Mouse (Mus musculus) right cerebral cortex, adult 18-20 months (tissue): ENCODE measurements around the gene Pim1.
"Not testable (repeated sequence)": the region's sequence is repeated elsewhere in the genome, so short reads cannot be mapped to it uniquely, and the experiment has no call there.

Experiments
- DNase-seq: peaks from one replicate; pipeline ENCODE4 v3.0.0; 2022; ENCODE audit warnings: mixed read lengths

The Pim1 gene

DNA sequence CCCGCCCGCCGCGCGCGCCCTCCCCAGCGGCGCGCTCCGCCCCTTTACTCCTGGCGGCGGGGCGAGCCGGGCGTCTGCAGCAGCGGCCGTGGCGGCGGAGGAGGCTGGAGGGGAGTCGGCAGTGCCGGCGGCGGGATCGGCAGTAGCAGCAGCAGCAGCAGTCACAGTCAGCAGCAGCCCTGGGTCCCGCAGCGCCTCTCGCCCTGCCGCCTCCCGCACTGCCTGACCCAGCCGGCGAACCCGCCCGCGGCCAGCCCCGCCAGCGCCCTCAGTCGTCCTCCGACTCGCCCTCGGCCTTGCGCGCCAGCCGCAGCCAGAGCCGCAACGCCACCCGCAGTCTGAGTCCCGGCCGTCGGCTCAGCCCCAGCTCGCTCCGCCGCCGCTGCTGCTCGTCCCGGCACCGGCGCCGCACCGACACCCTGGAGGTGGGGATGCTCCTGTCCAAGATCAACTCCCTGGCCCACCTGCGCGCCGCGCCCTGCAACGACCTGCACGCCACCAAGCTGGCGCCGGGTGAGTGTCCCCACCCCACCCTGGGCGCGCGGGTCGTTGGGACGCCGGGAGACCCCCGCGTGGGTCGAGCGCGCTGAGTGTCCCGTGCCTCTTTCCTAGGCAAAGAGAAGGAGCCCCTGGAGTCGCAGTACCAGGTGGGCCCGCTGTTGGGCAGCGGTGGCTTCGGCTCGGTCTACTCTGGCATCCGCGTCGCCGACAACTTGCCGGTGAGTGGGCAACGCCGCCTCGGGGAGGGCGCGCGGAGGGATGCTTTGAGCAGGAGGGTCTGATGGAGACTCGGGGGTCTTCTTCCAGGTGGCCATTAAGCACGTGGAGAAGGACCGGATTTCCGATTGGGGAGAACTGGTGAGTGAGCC is at the start of gene Pim1:
Gene Pim1 (plus strand): TSS at position 41 of the 869 bp plus-strand sequence.
- no peak for DNase-seq

DNA sequence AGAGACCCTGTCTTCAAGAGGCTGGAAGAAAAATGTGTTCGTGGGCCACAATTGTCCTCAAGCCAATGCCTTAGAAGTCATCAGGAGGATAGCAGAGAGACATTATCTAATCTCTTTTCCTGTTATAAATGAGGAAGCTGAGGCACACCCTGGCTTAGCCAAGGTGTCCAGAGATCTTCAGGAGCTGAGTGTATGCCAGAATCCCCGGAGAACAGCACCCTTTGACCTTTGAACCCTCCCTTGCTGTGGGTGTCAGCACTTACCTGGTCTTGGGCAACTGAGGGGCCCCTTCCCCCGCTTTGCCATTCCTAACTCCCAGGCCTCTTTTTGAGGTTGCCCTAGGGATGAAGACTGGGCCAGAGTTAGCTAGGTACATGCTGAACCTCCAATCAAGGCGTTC is 49.0 kb upstream of the Pim1 start:
- DNase-seq: no peak

DNA sequence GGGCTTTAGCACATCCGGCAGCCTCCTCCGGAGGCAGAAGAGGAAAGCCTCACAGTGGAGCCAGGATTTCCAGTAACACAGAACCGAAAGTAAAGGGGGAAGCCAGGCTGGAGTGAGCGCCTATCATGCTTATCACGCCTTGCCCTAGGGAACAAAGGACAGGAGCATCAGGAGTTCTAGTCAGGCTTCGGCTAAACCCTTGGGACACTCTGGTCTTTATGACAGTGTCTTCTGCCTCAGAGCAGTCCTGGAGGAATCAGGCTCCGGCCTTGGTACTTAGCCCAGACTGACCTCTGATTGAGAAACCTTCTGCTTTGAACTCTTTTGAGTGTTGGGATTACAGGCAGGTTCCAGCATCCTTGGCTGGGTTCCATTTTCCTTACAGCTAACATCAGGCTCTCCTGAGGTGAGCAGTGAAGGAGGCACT is 48.4 kb upstream of the Pim1 start:
- DNase-seq: no peak

DNA sequence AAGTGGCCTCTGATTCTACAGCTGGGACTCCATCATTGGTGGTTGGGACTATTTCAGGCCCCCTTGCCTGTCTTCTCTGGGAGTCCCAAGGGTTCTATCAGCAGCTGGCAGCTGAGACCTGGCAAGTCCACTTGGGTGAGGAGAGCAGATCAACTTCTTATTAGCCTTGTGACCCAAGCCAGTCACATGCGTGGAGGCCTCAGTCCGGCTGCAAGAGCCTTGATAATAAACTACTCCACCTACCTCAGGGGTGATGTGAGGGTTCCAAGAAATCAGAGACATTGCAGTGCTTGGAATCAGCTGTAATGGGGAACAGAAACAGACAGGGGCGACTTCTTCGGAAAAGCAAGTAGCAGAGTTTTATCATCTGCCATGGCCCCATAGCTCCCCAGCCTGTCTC is 46.8 kb upstream of the Pim1 start:
- DNase-seq: no peak

DNA sequence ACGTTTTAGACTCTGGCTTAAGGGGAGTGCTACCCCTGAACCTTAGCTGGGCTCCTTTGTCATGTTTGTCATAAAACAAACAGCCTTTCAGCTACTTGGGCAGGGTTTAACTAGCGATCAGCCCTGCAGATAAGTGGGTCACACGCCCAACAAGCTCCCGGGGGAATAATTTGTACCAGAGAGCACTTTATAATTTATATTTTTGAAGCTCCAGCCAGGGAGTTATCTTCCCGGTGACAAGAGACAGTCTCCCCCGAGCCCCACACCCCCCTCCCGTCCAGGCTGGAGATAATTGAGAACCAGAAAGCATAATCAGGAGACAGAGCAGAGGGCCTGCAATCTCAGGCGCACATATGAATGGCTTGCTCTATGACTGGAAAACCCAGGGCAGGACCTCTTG is 45.5 kb upstream of the Pim1 start:
- no peak for DNase-seq

DNA sequence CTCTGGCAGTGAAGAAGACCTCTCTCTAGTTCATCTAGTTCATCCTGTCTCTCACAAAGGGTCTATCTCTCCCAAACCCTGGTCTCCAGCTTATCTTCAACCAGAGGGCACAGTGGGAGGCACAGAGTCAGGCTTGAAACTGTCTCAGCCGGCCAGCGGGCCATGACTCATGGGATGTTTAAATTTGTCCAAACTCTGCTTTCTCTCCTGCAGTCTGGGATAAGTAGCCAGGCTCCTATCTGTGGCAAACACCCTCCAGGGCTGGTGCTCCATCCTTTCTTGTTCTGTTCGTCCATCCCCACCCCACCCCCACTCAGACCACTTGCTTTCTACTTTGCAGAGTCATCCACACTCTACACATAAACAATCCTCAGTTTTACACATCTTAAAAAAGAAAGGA is 43.2 kb upstream of the Pim1 start:
- no peak for DNase-seq

DNA sequence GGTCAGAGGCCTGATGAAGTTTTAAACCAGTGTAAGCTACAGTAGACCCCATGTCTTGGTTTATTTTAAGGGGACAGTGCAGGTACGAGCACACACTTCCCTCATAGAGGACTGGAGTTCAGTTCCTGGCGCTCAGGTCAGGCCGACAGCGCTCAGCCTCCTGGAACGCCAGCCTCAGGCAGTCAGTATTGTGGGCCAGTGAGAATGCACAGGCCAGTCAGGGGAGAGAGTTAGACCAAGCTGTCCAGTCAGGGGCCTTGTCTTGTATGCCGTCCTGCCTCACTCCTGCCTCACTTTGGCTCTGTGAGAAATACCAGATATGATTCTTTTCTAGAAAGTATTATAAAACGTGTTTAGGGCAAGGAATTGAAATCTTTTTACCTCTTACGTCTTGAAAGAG is 42.5 kb upstream of the Pim1 start:
- DNase-seq: no peak

DNA sequence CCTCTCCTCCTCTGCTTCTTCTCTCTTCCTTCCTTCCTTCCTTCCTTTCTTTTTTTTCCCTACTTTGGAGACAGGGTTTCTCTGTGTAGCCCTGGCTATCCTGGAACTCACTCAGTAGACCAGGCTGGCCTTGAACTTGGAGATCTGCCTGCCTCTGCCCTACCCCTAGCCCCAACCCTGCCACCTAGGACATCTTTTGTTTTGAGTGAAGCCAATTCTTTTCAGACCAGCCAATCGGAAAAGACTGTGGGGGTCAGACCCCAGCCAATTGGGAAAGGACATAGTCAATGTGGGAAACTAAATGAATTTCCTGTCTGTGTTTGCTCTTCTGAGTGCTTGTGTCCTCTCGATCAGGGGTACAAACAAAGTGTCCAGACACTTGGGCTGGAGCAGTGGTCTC is 42.0 kb upstream of the Pim1 start:
- no peak for DNase-seq

DNA sequence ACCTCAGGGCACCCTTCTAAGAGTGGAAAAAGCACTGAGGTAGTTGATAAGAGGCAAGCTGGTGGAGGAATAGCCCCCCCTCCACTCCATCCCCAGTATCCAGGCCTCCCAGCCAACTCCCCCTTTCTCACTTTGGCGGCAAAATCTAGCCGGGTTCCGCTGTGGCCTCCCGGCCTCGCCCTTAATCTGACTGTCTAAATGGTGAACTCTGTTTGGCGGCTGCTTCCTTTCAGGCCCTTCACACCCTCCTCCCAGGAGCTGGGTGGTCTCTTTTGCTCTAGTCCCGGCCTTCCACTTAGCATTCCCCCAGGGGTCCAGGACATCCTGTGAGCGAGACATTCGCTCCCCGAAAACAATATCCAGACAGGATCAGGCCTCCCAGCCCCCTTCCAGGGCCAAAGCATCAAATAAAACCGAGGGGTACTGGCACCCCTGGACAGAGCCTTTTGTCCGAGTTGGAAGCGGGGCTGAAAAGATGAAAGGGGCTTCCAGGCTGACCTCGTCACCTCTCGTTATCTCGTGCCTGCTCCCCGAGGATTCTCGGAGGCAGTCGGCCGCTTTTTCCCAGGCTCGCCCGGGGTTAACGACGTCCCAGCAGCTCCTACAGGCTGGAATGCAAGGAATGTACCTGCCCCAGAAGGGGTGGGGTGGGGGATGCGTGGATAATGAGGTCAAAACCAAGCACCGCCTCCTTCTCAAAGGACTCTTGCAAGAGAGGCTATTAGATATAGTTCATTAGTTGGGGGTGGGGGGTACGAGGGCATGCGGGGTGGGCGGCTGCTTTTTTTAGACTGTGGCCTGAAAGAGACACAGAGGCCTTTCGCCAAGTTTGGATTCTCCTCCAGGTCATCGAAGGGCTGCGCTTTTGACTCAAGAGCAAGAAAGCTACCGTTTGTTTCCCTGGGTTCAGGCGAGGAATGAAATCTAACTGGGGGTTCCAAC is 39.4 kb upstream of the Pim1 start:
- no peak for DNase-seq

DNA sequence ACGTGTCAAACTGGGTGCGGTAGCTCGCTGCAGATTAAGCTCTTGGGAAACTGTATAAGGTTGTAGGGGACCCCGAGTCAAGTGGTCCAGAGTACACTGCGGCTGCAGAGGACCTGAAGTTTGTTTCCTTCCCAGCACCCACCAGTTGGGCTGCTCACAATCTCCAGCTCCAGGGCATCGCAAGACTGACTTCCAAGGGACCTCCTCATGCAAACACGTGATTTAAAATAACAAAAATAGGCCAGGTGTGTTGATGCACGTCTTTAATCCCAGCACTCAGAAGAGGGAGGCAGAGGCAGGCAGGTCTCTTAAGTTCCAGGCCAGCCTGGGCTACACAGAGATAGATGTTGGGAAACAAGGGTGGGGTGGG is 38.7 kb upstream of the Pim1 start:
- DNase-seq: no peak

DNA sequence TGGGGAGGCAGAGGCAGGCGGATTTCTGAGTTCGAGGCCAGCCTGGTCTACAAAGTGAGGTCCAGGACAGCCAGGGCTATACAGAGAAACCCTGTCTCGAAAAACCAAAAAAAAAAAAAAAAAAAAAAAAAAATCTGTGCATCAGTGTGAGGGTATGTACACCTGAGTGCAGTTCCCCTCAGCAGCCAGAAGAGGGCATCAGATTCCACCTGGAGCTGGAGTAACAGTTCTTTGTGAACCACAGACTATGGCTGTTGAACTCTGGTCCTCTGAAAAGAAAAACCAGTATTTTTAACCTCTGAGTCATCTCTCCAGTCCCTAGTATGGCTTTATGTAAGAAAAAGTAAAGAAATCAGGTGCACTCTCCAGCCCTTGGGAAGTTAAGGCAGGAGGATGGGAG is 36.4 kb upstream of the Pim1 start:
- DNase-seq: not testable (repeated sequence)

DNA sequence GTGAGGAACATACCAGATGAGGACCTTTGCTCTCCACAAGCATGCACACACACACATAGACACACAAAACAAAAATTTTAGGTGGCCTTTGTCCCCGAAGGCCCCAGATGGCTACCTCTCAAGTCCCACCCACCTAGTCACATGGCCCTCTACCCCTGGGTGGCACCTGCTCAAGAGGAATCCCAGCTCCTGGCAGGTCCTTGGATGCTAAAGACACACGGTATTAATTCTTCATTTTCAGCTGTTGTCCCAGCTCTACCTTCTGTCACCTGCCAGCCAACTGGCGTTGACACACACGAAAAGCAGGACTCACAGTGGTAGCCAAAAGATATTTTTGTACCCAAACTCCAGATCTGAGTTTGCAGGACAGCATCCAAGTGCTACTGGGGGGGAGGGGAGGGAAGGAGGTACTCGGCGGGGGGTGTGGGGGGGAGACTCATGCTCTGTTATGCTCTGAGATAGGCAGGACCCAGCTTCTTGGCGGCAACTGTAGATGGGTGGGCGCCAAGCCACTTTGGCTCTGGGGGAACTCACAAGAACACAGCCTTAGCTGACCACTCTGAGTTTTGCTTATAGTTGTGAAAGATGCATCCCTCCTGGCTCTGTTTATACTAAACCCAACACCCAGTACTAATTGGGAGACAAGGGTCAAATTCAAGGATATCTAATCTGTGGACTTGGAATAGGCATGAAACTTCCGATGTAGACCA is 35.0 kb upstream of the Pim1 start:
- DNase-seq: no peak

DNA sequence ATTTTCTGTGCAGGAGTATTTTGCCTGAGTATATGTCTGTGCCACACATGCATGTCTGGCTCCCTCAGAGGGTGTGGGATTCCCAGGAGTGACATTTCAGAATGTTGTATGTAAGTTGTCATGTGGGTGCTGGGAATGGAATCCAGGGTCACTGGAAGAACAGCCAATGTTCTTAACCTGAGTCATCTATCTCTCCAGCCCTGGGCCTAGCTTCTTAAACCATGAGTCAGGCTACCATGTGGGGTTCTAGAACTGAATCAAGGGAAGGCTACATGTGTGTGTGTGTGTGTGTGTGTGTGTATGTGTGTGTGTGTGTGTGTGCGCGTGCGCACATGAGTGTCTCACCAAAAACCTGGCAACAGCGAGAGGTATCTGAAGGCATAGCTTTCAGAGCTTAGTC is 34.1 kb upstream of the Pim1 start:
- no peak for DNase-seq

DNA sequence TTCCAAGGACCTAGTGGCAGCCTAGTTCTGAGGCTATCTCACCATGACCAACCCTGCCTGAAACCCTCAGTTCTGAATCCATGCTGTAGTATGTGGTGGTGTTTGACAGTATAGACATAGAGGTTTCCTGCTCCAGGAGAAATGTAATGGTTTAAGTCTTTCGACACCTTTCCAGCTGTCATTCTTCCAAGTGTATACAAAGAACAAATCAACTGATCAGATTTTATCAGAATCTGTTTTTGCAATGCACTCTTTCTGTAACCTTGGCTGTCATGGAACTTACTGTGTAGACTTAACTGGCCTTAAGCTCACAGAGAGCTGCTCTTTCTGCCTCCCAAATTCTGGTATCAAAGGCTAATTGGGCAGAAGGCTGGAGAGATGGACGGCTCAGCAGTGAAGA is 33.6 kb upstream of the Pim1 start:
- no peak for DNase-seq

DNA sequence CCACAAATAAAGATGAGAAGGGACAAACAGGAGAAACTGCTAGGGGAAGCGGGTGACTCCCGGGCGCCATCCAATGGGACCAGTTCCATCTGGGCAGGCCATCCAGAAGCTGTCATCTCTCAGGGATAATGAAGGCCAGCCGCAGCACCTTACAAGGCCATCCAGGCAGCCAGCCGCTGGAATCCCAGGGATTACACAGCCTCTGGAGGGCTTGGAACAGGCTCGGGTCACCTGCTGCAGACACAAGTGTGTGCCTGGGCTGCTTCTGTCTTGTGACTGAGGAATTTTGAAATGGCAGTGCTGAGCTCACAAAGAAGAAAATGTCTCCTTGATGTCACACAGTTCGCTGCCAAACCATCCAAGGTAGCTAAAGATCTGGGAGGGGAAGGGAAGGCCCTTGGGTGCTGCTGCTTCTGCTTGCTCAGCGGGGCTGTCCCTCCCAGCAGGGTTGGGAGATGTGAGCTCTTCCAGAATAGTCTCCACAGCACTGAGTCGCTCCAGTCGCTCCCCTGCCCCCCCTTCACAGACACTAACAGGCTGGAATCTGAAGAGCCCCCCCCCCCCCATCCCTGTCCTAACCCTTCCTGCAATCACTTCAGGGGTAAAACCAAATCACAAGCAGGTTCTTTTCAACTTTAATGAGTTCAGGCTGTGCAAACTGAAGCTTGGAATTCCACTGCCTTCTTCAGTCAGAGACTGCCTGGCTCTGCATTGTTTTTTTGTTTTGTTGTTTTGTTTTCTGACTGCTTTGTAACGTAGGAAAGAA is 32.6 kb upstream of the Pim1 start:
- DNase-seq: no peak

DNA sequence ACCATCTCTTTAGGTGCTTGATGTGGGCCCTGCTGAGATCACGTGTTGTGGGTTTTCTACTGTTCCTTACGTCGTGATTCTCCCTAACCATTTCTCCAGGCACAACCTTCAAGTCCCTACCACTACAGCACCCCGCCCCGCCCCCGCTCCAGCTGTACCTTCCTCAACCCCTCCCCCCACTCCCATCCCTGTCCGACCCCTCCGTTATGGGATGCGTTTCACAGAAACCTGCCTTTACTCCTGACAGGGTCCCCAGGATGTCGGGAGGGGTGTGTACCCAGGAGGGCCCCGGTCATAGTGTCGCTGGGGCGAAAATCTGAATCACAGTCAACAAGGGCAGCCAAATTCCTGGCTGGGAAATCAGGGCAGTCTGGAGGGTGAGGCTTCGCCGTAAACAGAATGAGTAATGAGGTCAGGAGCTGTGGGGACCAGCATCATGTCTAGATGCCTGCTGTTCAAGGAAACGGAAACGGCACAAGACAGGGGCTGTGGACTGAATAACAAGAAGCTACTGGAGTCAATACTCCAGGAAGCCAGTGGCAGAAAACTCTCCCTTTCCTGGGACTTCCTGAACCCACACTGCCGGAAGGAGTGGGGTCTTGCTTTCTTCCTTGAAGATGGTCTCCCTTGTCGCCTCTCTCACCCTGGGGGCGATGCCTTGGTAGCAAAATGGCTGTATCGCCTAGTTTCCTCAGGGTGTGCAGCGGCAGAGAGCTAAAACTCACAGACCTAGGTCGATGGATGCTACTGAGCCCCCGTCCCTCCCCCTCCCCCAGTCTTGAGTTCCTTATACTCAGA is 31.0 kb upstream of the Pim1 start:
- peak; percentile 12 for DNase-seq

DNA sequence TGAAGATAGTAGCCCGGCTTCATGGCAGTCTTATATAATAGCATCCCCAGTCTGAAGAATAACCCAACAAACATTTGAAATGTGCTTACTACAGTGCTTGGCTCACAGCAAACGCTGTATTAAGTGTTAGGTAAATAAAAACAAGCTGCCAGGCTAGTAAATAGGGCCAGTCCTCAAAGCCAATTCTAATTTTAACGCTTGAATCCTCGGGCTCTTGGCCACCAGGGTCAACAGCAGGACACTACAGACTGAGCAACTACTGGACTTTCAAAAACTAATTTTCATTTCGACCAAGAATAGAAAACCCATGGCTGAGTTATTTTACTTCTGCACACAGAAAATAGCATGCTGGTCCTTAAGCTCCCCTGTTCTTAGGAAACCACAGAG is 30.4 kb upstream of the Pim1 start:
- no peak for DNase-seq

DNA sequence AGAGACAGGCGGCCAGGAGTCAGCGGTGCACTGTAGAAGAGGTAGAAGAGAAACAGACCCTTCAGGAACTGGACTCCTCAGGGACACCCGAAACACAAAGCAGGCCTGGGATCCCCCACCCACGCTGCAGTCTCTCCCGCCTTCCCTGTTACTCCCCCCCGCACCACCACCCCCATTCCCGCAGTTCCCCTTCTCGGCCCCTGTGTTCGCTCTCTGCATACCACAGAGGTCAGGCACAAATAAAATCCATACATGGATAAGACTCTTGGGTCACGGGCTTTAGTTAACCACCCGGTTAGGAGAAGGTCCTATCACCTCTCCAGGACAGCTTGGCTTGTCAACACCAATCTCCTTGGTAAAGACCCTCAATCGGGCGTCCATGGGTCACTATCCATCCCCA is 26.9 kb upstream of the Pim1 start:
- DNase-seq: no peak

DNA sequence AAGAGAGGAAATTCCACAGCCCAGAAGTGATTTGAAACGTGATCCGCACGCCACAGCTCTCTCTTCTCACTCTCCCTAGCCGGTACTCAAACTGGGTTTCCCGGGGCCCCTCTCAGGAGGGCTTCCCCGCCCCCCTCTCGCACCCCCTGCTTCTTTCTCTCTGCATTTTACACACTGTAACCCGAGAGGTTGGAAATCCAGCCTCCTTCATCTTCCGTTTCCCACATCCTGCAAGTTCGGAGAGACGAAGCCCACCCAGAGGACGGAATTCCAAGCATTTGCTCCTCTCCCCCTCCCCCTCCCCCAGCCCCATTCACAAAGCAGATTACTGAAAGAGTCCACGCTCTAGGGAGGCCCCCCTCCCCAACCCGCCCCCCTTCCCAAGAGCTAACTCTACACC is 26.5 kb upstream of the Pim1 start:
- DNase-seq: no peak

DNA sequence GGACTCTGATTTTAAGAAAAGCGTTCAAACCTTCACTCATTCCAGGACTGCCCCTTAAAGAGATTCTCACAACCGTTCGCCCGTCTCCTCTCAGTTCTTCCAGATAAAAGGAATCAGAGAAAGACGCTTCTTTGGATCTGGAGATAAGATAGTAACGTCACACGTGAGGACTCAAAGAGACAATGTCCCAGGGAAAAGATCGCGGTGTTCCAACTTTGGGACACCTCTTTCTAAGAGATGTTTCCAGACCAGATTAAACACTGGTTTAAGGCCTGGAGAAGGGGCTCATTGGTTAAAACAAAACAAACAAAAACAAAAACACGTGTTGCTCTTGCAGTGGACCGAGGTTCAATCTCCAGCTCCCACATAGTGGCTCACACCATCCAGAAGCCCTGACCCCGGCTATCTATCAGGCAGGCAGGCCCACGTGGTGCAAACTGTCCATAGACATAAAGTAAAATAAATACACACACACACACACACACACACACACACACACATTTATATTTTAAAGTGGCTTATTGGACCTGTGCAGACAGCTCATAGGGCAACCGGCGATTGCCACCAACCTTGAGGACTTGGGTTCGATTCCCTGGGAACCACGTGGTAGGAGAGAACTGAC is 25.9 kb upstream of the Pim1 start:
- no peak for DNase-seq

DNA sequence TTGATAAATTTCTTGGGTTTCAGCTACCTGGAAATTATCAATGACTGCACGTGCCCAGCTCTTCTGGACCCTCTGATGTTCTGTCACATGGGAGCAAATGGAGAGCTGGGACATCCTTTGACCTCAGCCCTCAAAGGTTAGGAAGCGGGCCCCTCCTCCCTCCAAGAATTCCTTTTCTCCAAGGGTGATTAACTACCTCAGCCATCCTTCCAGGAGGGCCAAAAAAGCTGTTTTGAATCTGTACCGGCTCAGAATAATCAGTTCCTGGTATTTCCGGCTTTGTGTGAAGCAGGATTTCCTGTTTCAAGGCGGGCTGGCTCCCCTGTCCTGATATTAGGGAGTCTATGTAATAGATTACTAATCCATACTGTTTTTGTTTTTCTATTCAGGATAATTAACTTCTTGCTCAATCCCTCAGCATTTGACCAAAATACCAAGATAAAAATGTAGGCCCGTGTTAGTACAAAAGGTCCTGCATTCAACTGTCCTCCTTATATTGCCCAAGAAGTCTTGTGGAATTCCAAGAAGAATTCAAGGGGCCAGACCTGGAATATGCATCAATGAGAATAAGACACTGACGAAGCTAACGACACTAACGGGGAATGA is 25.0 kb upstream of the Pim1 start:
- no peak for DNase-seq
